Mouse (Mus musculus): ENCODE data around the gene Tsg101. TPM values are rescaled to one million over a fixed set of nuclear protein-coding genes. Genes with fewer than 3 reads are reported as not detected.

Gene Tsg101
- 135 TPM for polyA plus RNA-seq (2015; fragmentation: Illumina TruSeq; extraction: RNeasy Lipid Tissue Mini Kit (QIAGEN cat#74804); ENCODE audit: low read depth, low replicate concordance)

DNA sequence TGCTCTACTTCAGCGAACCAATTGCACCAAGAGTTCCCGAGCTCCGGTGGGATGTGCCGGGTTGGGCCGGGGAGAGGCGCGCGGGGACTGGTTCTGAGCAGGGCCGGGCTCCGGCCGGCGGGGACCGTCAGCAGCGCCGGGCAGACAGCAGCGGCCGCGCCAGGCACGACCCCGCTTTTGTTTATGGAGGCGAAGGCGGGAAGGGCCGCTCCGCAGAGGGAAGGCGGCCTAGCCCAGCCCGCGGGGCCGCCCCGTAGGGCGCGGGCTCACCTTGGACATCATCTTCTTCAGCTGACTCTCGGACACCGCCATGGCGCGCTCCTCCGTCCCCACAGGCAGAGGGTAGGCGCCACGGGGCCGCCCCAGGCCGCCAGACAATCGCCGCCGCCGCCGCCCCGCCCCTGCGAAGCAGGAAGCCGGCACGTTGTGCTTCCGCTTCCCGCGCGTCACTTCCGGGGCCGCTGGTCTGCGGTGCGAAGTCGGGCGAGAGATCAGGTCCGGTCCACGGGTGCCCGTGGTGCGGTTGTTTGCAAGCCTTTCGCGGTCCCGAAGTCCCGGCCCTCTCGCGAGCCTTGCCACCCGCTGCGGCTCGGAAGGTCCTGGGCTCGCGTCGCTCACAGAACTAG, at the start of gene Tsg101:
Gene Tsg101 (minus strand): TSS at position 419 of the 626 bp plus-strand sequence.

DNA sequence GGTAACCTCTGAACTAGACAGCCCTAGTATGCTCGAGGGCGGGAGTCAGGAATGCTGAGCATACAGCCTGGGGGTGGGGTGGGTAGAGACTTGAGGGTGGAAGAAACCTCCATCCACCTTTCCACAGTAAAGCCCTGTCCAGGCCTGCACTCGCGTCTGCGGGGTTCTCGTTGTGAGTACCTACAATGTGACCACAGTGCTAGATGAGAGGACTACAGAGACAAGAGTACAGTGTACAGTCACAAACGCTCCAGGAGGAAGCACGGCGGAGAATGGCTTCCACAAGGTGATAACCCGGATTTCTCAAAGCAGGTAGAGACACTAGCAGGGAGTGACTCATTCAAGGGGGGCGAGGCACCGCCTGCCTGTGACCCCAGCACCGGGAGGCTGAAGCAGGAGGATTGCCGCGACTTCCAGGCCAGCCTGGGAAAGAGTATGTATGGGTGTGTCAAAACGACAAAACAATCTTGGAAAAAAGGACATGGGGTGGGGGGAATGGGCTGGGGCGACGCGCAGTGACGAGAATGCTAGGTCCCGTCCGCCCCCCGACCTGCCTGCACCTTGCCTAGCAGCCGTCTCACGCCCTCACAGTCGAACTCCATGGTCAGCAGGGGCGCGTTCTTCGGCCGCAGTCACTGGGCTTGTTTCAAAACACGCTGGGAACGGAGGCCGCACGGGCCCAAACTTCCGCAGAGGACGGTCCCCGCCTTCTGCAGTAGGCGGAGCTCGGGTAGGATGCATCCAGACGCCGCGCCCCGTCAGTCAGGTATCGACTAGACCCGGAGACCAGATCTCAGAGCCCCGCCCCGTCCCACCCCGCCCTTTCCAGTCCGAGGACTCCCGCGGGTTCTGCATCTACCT, 38.3 kb upstream of the Tsg101 start, which contains the start of gene Uevld:
Gene Uevld (minus strand): TSS at position 697 of the 861 bp plus-strand sequence.

DNA sequence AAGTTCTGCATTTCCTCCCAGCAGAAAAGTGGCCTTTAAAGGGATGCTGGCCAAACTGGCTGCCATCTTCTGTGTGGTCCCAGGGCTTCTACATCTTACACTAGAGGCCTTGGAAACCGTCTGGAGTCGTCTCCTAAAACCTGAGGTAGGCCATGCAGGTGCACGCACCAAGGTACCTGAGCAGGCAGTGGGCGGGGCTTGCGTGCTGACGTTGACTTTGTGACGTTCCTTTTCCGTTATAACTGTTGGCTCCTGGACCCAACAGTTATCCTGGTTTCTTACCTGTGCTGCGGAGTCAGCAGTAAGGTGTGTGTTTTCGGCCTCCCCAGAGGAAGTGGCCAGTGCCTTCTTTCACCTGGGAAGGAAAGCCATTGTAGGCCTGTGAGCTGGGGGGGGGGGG, 58.8 kb downstream of the Tsg101 start, which contains the start of gene Ldhc:
Gene Ldhc (plus strand): TSS at position 208 of the 400 bp plus-strand sequence.

DNA sequence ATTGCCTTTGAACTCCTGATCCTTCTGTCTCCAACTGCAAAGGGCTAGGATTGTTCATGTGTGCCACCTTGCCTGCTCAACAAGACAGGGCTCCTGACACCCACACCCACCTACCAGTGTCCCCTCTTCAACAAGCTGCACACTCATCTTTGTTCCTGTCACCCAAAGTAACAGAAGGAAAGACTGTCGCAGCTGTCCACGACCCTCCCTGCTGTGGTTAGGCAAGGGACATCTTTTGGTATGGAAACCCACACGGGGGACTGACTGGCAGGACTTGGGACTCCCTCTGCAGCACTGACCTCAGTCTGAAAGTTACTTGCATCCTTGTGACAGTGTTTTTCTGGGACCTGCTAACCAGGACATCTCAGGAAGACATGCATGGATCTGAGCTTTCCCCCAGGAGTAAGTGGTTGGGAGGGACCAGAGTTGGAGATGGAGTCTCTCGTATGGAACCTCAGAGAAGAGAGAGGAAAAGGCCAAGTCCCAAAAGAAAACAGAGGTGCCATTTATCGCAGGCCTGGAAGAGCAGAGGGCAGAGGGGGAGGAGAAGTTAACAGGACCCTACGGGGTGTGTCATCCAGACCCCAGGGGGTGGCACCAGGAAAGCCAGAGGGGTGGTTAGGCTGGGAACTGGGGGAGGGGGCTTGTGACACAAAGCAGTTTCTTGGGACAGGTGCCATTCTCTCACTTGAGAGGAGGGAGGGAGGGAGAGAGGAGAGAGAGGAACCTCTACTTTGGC, 78.8 kb downstream of the Tsg101 start, which contains the start of gene Ldha:
Gene Ldha (plus strand): TSS at position 689 of the 739 bp plus-strand sequence.

Other genes starting within 250 kb of the Tsg101 start
- gene Tph1, start 247.4 kb downstream of the Tsg101 start, polyA plus RNA-seq (2015; fragmentation: Illumina TruSeq; extraction: RNeasy Lipid Tissue Mini Kit (QIAGEN cat#74804); ENCODE audit: low read depth, low replicate concordance), result 0.95 TPM
- gene Saal1, start 209.3 kb downstream of the Tsg101 start, polyA plus RNA-seq (2015; fragmentation: Illumina TruSeq; extraction: RNeasy Lipid Tissue Mini Kit (QIAGEN cat#74804); ENCODE audit: low read depth, low replicate concordance), result 6.8 TPM
- not detected for gene Saa3, start 204.3 kb downstream of the Tsg101 start, polyA plus RNA-seq (2015; fragmentation: Illumina TruSeq; extraction: RNeasy Lipid Tissue Mini Kit (QIAGEN cat#74804); ENCODE audit: low read depth, low replicate concordance)
- not detected for gene Saa4, start 187.4 kb downstream of the Tsg101 start, polyA plus RNA-seq (2015; fragmentation: Illumina TruSeq; extraction: RNeasy Lipid Tissue Mini Kit (QIAGEN cat#74804); ENCODE audit: low read depth, low replicate concordance)
- gene Saa1, start 177.0 kb downstream of the Tsg101 start, polyA plus RNA-seq (2015; fragmentation: Illumina TruSeq; extraction: RNeasy Lipid Tissue Mini Kit (QIAGEN cat#74804); ENCODE audit: low read depth, low replicate concordance), result not detected
- not detected for gene Saa2, start 168.2 kb downstream of the Tsg101 start, polyA plus RNA-seq (2015; fragmentation: Illumina TruSeq; extraction: RNeasy Lipid Tissue Mini Kit (QIAGEN cat#74804); ENCODE audit: low read depth, low replicate concordance)
- gene Hps5, start 123.9 kb downstream of the Tsg101 start, polyA plus RNA-seq (2015; fragmentation: Illumina TruSeq; extraction: RNeasy Lipid Tissue Mini Kit (QIAGEN cat#74804); ENCODE audit: low read depth, low replicate concordance), result 14.3 TPM
- gene Gtf2h1, start 123.9 kb downstream of the Tsg101 start, polyA plus RNA-seq (2015; fragmentation: Illumina TruSeq; extraction: RNeasy Lipid Tissue Mini Kit (QIAGEN cat#74804); ENCODE audit: low read depth, low replicate concordance), result 35.0 TPM
- gene Ldha, start 78.5 kb downstream of the Tsg101 start, polyA plus RNA-seq (2015; fragmentation: Illumina TruSeq; extraction: RNeasy Lipid Tissue Mini Kit (QIAGEN cat#74804); ENCODE audit: low read depth, low replicate concordance), result 476 TPM
- gene Ldhc, start 58.8 kb downstream of the Tsg101 start, polyA plus RNA-seq (2015; fragmentation: Illumina TruSeq; extraction: RNeasy Lipid Tissue Mini Kit (QIAGEN cat#74804); ENCODE audit: low read depth, low replicate concordance), result 0.45 TPM
- 10.6 TPM for gene Uevld, start 38.6 kb upstream of the Tsg101 start, polyA plus RNA-seq (2015; fragmentation: Illumina TruSeq; extraction: RNeasy Lipid Tissue Mini Kit (QIAGEN cat#74804); ENCODE audit: low read depth, low replicate concordance)
- not detected for gene Gm9999, start 63.6 kb upstream of the Tsg101 start, polyA plus RNA-seq (2015; fragmentation: Illumina TruSeq; extraction: RNeasy Lipid Tissue Mini Kit (QIAGEN cat#74804); ENCODE audit: low read depth, low replicate concordance)
- 11.1 TPM for gene Spty2d1, start 88.4 kb upstream of the Tsg101 start, polyA plus RNA-seq (2015; fragmentation: Illumina TruSeq; extraction: RNeasy Lipid Tissue Mini Kit (QIAGEN cat#74804); ENCODE audit: low read depth, low replicate concordance)
- gene Tmem86a, start 130.6 kb upstream of the Tsg101 start, polyA plus RNA-seq (2015; fragmentation: Illumina TruSeq; extraction: RNeasy Lipid Tissue Mini Kit (QIAGEN cat#74804); ENCODE audit: low read depth, low replicate concordance), result 19.5 TPM
- 206 TPM for gene Ptpn5, start 213.7 kb upstream of the Tsg101 start, polyA plus RNA-seq (2015; fragmentation: Illumina TruSeq; extraction: RNeasy Lipid Tissue Mini Kit (QIAGEN cat#74804); ENCODE audit: low read depth, low replicate concordance)